9 mouse cellular contexts compared by ENCODE assay signal in genomic region chr7:43797333-43797769, GRCm38 (mm10). TPM values are rescaled to one million over a fixed set of nuclear protein-coding genes. Genes with fewer than 3 reads are reported as not detected.
DNase-seq lines count a peak whose midpoint lies in the region; ATAC-seq and TF ChIP-seq lines count a peak whose summit lies in the region.
"Had no signal": no experiment of that assay in that cellular context is flagged by ENCODE, and none has a peak within 500 bp of the region (broad histone marks: within the 10 kb centered on the region; RNA-seq: fewer than 3 reads in every experiment).

Klk8 (plus strand) TSS chr7:43797577.

- no peak within 1 kb of the TSS for H3K9ac ChIP-seq in stomach, embryonic 15.5 days

- peak within 1 kb of the TSS; percentile 72 for H3K4me3 ChIP-seq in gastrocnemius, adult 2 months
- peak within 1 kb of the TSS; percentile 52 for H3K4me3 ChIP-seq in stomach, embryonic 15.5 days (replicated peaks)

- peak; percentile 19; the same call in 1 of the 2 replicates for ATAC-seq in stomach, embryonic 15.5 days (ENCODE audit: insufficient read depth, low FRiP score, low read depth)

- intact Hi-C loops in gastrocnemius, adult 2 months (cut with DNase I), result no loop called here
- intact Hi-C loops in heart, postnatal 10 days (cut with DNase I), result no loop called here

- peaks cover 7% of the 10 kb centered on the region; the same call in 1 of the 2 replicates for H3K4me1 ChIP-seq in stomach, embryonic 15.5 days

- TF ChIP-seq CTCF in gastrocnemius, adult 2 months (IDR thresholded peaks at IDR 0.05), result no peak

- DNase-seq in gastrocnemius, adult 2 months, result peak; percentile 25
- no peak for DNase-seq in gastrocnemius, adult 18-20 months (ENCODE audit: low spot score)
- peak; percentile 54 for DNase-seq in embryo, embryonic 11 days
- peak in 1 of 2 experiments; percentile 16 for DNase-seq in heart, postnatal 10 days
- DNase-seq in kidney, postnatal 36 days, result peak; percentile 13 to 55
- DNase-seq in lung, postnatal 36 days, result peak; percentile 55
- DNase-seq in ovary, postnatal 36 days (ENCODE audit: low spot score), result no peak

- no peaks in the 10 kb centered on the region for H3K36me3 ChIP-seq in stomach, embryonic 15.5 days

- H3K27me3 ChIP-seq in stomach, embryonic 15.5 days (replicated peaks), result 0 out of 2 replicates have a peak, but pooled peaks cover 3% of the 10 kb centered on the region

- H3K9me3 ChIP-seq in stomach, embryonic 15.5 days, result no peaks in the 10 kb centered on the region

- under 1% methylated on average over 28 of the region's 28 CpGs for WGBS in stomach, embryonic 15.5 days

- peak within 1 kb of the TSS; percentile 93 for H3K4me2 ChIP-seq in stomach, embryonic 15.5 days

- H3K27ac ChIP-seq in gastrocnemius, adult 2 months, result peak within 1 kb of the TSS; percentile 38
- no peak within 1 kb of the TSS for H3K27ac ChIP-seq in stomach, embryonic 15.5 days

RNA-seq across cellular contexts. Expression of gene Klk8, which starts in this region (rescaled TPM):
- total RNA-seq in gastrocnemius, adult 2 months (2021), result 1 to 10 TPM; 1.7 to 2.5 TPM
- total RNA-seq in gastrocnemius, adult 18-20 months (2021), result 1 to 10 TPM; 1.1 to 1.3 TPM
- total RNA-seq in heart, postnatal 10 days (2021), result 10 to 100 TPM; 13.0 to 19.9 TPM
- polyA plus RNA-seq in stomach, embryonic 15.5 days (2015; fragmentation: Nextera tagmentation; extraction: Ambion mirVana), result 17.8 and 24.5 TPM in 2 replicates
- total RNA-seq: MEL had no signal

Comparison
In these comparisons a context has a peak if more than half of its experiments do, and no peak if none do; other contexts are left out.
1. RNA of gene Klk8 (total RNA-seq): 13.0 to 19.9 TPM in heart, postnatal 10 days; 1.7 to 2.5 TPM in gastrocnemius, adult 2 months and 1.1 to 1.3 TPM in gastrocnemius, adult 18-20 months; every median in the first group is over 4 times any median in the second.
2. DNase-seq: peak in gastrocnemius, adult 2 months (single experiment), embryo, embryonic 11 days (single experiment), kidney, postnatal 36 days (2 of 2) and lung, postnatal 36 days (single experiment); none in gastrocnemius, adult 18-20 months (single experiment) and ovary, postnatal 36 days (single experiment).